Mouse (Mus musculus) CH12.LX (cell line): ENCODE measurements around the gene Rbfox1.

Experiments
- CHD1 ChIP-seq: IDR thresholded peaks from 2 replicates; pipeline ENCODE4 v1.6.1; 2012; ENCODE audit warnings: low read depth, low read length, improper control_type of control experiment, inconsistent platforms
- CTCF ChIP-seq, 2 experiments: IDR thresholded peaks in 1 of 2; conservative IDR thresholded peaks in 1 of 2; 2 replicates each; pipeline ENCODE4 v1.5.1; 2011 to 2012; ENCODE audit warnings: low read depth in 2 of 2, low read length in 2 of 2, improper control_type of control experiment in 1 of 2, inconsistent platforms in 1 of 2, mild to moderate bottlenecking in 1 of 2, moderate library complexity in 1 of 2
- EP300 ChIP-seq: IDR thresholded peaks from 2 replicates; pipeline ENCODE4 v1.6.1; 2011; ENCODE audit warnings: low read length, improper control_type of control experiment
- JUN ChIP-seq: IDR thresholded peaks from 2 replicates; pipeline ENCODE4 v1.6.1; 2011; ENCODE audit warnings: low read depth, mild to moderate bottlenecking, low read length, improper control_type of control experiment, moderate library complexity; ENCODE audit not compliant: insufficient read depth
- MAX ChIP-seq: IDR thresholded peaks from 2 replicates; pipeline ENCODE4 v1.6.1; 2011; ENCODE audit warnings: low read length, improper control_type of control experiment
- POLR2A ChIP-seq: IDR thresholded peaks from 2 replicates; pipeline ENCODE4 v1.6.1; 2011; ENCODE audit warnings: low read depth, mild to moderate bottlenecking, improper control_type of control experiment, low read length

DNA sequence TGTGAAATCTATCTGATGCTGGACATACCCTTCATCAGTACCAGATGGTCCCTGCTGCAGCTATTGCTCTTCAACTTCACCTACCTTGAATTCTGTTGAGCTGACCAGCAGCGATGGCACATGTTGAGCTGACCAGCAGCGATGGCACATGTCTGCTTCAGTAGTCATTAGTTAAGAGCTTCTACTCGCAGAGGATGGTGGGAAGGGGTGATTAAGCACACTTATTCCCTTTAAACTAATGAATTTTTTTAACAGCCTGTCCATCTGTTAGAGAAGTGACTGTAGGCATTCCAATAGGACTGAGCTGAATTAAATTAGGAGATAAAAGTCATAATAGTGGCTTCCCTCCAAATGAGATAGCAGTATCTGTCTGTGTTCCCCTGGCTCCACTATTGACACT lies 517.7 kb downstream of the Rbfox1 start:
- TF ChIP-seq POLR2A (no peak), MAX (no peak), JUN (no peak), CHD1 (no peak), CTCF (conservative IDR thresholded peaks at IDR 0.05 in 1 of 2, IDR thresholded peaks at IDR 0.05 in 1 of 2; ENCODE audit: low read depth in 2 of 2, low read length in 2 of 2) (no peak), EP300 (no peak)
